Mouse (Mus musculus) heart, adult 2 months (tissue): ENCODE data around the gene Acin1. TPM values are rescaled to one million over a fixed set of nuclear protein-coding genes. Genes with fewer than 3 reads are reported as not detected.

ENCODE experiments used
- DNase-seq, 2 experiments: peaks; one replicate each; pipeline ENCODE4 v3.0.0; 2021
- H3K27ac ChIP-seq: fragments of 200-600 bp; 2 replicates; pipeline ENCODE4 v1.8.1; 2022
- H3K27me3 ChIP-seq: fragments of 200-500 bp; 2 replicates; pipeline ENCODE4 v1.6.1; 2012; ENCODE audit warnings: mild to moderate bottlenecking, low read length, inconsistent platforms, mixed read lengths; ENCODE audit not compliant: control insufficient read depth, insufficient read depth
- H3K36me3 ChIP-seq: fragments of 200-500 bp; 2 replicates; pipeline ENCODE4 v1.6.1; 2012; ENCODE audit warnings: low read length, inconsistent platforms; ENCODE audit not compliant: control insufficient read depth, insufficient read depth
- H3K4me1 ChIP-seq: fragments of 200-500 bp; 2 replicates; pipeline ENCODE4 v1.6.1; 2011; ENCODE audit warnings: low read length; ENCODE audit not compliant: control insufficient read depth, insufficient read depth
- H3K4me3 ChIP-seq: fragments of 200-600 bp; 2 replicates; pipeline ENCODE4 v1.8.1; 2022
- H3K79me2 ChIP-seq: fragments of 200-500 bp; replicated peaks from 2 replicates; pipeline ENCODE4 v1.6.1; 2012; ENCODE audit warnings: mild to moderate bottlenecking, inconsistent platforms, low read length, moderate library complexity, mixed read lengths; ENCODE audit not compliant: control insufficient read depth, insufficient read depth
- H3K9ac ChIP-seq: fragments of 200-500 bp; 2 replicates; pipeline ENCODE4 v1.6.1; 2012; ENCODE audit warnings: low read depth, mild to moderate bottlenecking, control low read depth, inconsistent platforms, low read length, mixed read lengths
- CTCF ChIP-seq: fragments of 200-600 bp; IDR thresholded peaks from 2 replicates; pipeline ENCODE4 v1.8.1; 2022; ENCODE audit warnings: antibody characterized with exemption, mild to moderate bottlenecking, moderate library complexity
- EP300 ChIP-seq: fragments of 200-500 bp; IDR thresholded peaks from 2 replicates; pipeline ENCODE4 v1.6.1; 2011; ENCODE audit warnings: low read depth, low read length, control low read depth; ENCODE audit not compliant: insufficient read depth
- POLR2A ChIP-seq: fragments of 200-500 bp; IDR thresholded peaks from 2 replicates; pipeline ENCODE4 v1.6.1; 2011; ENCODE audit warnings: mild to moderate bottlenecking, low read depth, low read length, control low read depth; ENCODE audit not compliant: insufficient read depth
- WGBS: fragments of 180-500 bp; shearing (Covaris S2); methylation state at CpG from one replicate; pipeline ENCODE4 v1.1.7; 2018; 5-methylcytosine and 5-hydroxymethylcytosine counted together
- intact Hi-C: fragments of 180-260 bp; cut with DNase I; formaldehyde crosslinking; loops from one replicate; pipeline ENCODE4 v1.15.1; 2025
- polyA plus RNA-seq: library from polyadenylated mRNA; depleted of rRNA; stranded (reverse); fragments of >200 nt; gene quantifications from 2 replicates; pipeline ENCODE4 v1.2.3, GENCODE M21; 2012
- total RNA-seq, 2 experiments: library from RNA; stranded (reverse); gene quantifications; 2 replicates each; pipeline ENCODE4 v1.2.3; 2021

Gene Acin1
- total and polyA plus RNA-seq, 3 experiments, result 59.9 to 84.9 (median 72.3) TPM

- intact Hi-C loops, result loop anchor here (2.0 kb wide), 1 partner anchor 48 kb away; the partner anchor contains the start of gene Haus4
These were observed 83.6 kb downstream of the Acin1 start for GRCm38 (mm10) chr14:54603038-54603654.

DNA sequence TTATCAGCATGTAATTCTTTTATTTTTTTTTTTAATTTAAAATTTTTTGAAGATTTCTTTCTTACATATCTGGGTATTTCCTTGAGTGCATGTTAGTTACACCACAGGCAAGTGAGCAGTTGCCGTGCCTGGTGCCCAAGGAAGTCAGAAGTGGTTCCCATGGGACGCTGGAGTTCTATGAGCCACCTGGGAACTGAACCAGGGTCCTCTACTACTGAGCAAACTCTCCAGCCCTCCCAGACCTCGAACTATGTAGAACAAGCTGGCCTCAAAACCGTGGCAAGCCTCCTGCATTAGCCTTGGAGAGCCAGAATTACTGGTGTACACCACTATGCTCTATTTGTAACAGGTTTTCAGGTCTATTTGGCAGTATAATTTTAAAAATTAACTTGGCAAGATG, 84.1 kb downstream of the Acin1 start:
- Histone ChIP-seq H3K27ac (peak overlapping the region; percentile 97), H3K36me3 (no peaks in the 10 kb centered on the region; the same call in 1 of the 2 replicates), H3K9ac (no peak overlapping the region), H3K27me3 (no peaks in the 10 kb centered on the region), H3K4me1 (peaks cover 4% of the 10 kb centered on the region), H3K4me3 (peak overlapping the region; percentile 75), H3K79me2 (no peaks in the 10 kb centered on the region)
- 41% methylated on average over 4 of the region's 4 CpGs for WGBS
- intact Hi-C loops, result loop anchor here (2.0 kb wide), 1 partner anchor 48 kb away; the partner anchor contains the start of gene Haus4
- DNase-seq, result peak in 1 of 2 experiments; percentile 27
- TF ChIP-seq CTCF (no peak), POLR2A (no peak), EP300 (no peak)

More at GRCm38 (mm10) chr14:54603038-54603654, 83.6 kb downstream of the Acin1 start:
- Histone ChIP-seq H3K36me3 (no peaks in the 10 kb centered on the region; the same call in 1 of the 2 replicates), H3K4me3 (peak overlapping the region; percentile 75), H3K4me1 (peaks cover 4% of the 10 kb centered on the region), H3K27ac (peak overlapping the region; percentile 97), H3K9ac (peak overlapping the region; percentile 88), H3K79me2 (no peaks in the 10 kb centered on the region), H3K27me3 (no peaks in the 10 kb centered on the region)
- WGBS, result under 1% methylated on average over 46 of the region's 46 CpGs
- TF ChIP-seq CTCF, result no peak
- TF ChIP-seq POLR2A, result peak; percentile 77
- DNase-seq, result peak; percentile 94 to 98

- 70% methylated on average over 2 of the region's 2 CpGs for WGBS
- Histone ChIP-seq H3K79me2 (no peaks in the 10 kb centered on the region), H3K27me3 (no peaks in the 10 kb centered on the region), H3K4me3 (no peak overlapping the region), H3K36me3 (no peaks in the 10 kb centered on the region; the same call in 1 of the 2 replicates), H3K27ac (no peak overlapping the region), H3K9ac (no peak overlapping the region), H3K4me1 (peaks cover 4% of the 10 kb centered on the region)
- DNase-seq, result no peak
- intact Hi-C loops, result no loop called here
- TF ChIP-seq CTCF (no peak), EP300 (no peak), POLR2A (no peak)
These were observed 85.1 kb downstream of the Acin1 start for GRCm38 (mm10) chr14:54601601-54602000.

DNA sequence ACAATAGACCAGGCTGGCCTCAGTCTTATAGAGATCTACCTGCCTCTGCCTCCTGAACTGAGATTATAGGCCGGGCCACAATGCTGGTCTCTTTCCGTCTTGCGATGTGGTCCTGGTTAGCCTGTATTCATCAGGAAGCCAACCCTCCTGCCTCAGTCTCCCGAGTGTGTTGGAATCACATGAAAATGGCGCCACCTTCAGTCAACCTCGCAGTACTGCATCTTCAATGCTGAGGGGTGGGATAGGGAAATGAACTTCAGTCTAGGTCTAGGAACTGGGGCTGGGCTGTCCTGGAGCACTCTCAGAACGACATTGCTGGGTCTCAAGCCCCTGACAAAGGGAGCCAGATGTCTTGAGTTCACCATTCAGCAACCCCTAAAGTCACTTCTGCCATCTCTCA, 89.6 kb downstream of the Acin1 start:
- peaks cover 3% of the 10 kb centered on the region for H3K4me1 ChIP-seq
- no peak overlapping the region for H3K9ac ChIP-seq
- no peaks in the 10 kb centered on the region for H3K79me2 ChIP-seq
- no peak for DNase-seq
- intact Hi-C loops, result no loop called here
- WGBS, result 80% methylated on average over 7 of the region's 7 CpGs
- H3K4me3 ChIP-seq, result no peak overlapping the region
- no peaks in the 10 kb centered on the region for H3K36me3 ChIP-seq
- TF ChIP-seq POLR2A (no peak), EP300 (no peak), CTCF (peak; percentile 64)
- no peaks in the 10 kb centered on the region for H3K27me3 ChIP-seq
- no peak overlapping the region for H3K27ac ChIP-seq

DNA sequence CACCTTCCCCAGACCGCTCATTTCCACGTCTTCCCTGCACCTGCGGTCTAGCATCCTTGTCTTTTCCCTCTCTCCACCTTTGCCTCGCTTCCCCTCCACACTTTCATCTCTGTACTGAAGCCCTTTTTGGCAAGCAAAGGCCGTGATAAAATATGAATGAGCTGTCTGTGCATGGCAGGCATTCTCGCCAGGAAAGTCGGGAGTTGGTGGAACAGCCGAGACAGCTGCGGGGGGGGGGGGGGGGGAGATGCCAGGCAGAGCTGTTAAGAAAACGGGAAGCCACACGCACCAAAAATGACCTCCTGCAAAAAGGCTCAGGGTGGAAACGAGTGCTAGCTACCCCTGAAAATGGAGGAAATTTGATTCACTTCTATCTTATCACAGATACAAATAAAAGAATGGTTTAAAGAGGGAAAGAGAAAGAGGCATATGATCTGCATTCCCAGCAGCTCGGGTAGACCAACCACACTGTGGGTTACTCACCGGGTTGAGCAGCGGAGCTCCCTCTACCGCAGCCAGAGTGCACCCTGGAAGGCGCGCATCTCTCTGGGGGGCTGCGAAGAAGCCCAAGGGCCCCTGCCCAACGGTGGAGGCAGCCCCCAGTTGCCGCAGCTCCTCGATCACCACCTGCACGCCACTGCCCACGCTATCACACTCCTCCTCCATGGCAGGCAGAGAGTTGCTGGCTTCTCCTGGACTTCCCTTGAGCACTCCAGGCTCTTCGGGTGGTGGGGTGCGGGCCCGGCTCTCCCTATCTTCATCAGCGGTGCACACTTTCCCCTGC, 91.9 kb downstream of the Acin1 start:
- Histone ChIP-seq H3K4me3 (no peak overlapping the region), H3K27ac (no peak overlapping the region), H3K4me1 (peaks cover 3% of the 10 kb centered on the region), H3K79me2 (no peaks in the 10 kb centered on the region), H3K36me3 (no peaks in the 10 kb centered on the region), H3K9ac (no peak overlapping the region; the same call in 1 of the 2 replicates), H3K27me3 (no peaks in the 10 kb centered on the region)
- WGBS, result 59% methylated on average over 28 of the region's 28 CpGs
- TF ChIP-seq POLR2A, result no peak
- no peak for TF ChIP-seq CTCF
- no peak for TF ChIP-seq EP300
- intact Hi-C loops, result no loop called here
- no peak for DNase-seq

- DNase-seq, result no peak
- no peak overlapping the region for H3K27ac ChIP-seq
- H3K4me1 ChIP-seq, result peaks cover 3% of the 10 kb centered on the region
- no peaks in the 10 kb centered on the region for H3K27me3 ChIP-seq
- no peak overlapping the region for H3K4me3 ChIP-seq
- no peaks in the 10 kb centered on the region for H3K36me3 ChIP-seq
- no peaks in the 10 kb centered on the region for H3K79me2 ChIP-seq
- H3K9ac ChIP-seq, result no peak overlapping the region
- peak; percentile 41 for TF ChIP-seq CTCF
- no peak for TF ChIP-seq POLR2A
- intact Hi-C loops, result no loop called here
- WGBS, result 95% methylated on average over 3 of the region's 3 CpGs
These were observed 92.7 kb downstream of the Acin1 start for GRCm38 (mm10) chr14:54594055-54594454.
